Mouse (Mus musculus): ENCODE data around the gene Platr17.

Platr17 gene

DNA sequence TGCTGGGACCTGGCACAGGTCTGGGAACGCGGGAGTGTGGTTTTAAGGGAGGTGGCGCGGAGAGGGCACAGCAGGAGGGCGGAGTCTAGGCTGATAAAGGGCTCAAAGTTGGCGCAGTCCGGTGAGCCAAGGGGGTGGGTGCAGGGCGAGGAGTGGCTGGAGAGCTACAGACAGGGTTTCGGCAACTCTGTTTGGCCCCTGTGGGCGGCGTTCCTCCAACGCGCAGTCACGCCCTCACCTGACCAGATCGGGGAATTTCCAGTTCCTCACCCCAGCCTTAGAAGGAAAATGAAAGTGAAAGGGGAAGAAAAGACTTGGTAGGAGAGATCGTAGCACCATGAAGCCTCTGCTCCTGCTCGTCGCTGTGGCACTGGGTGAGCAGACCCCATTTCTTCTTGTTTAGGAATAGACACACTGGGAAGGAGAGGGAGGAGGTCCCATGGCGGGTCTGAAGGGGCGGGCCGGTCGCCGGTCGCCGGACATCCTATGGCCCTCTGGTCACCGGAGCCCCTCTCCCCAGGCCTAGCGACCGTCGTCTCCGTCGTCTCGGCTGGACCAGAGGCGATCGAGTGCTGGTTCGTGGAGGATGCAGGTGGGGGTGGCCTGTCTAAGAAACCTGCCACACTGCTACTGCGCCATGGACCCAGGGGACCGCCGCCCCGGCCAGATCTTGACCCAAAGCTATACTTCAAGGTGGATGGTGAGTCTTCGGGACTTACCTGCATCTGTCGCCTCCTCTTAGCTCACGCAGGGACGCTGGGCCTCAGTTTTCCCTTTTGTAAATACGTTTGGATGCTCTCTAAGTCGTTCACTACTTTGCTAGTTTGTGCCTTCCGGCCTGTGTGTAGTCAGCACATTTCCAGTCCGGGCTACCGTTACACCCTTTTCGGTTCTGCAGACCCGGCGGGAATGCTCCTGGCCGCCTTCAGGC is 14.7 kb downstream of the Platr17 start:
- peak; percentile 93 to 96 for DNase-seq (ENCODE audit: inconsistent age in 2 of 2, low spot score in 1 of 2)

DNA sequence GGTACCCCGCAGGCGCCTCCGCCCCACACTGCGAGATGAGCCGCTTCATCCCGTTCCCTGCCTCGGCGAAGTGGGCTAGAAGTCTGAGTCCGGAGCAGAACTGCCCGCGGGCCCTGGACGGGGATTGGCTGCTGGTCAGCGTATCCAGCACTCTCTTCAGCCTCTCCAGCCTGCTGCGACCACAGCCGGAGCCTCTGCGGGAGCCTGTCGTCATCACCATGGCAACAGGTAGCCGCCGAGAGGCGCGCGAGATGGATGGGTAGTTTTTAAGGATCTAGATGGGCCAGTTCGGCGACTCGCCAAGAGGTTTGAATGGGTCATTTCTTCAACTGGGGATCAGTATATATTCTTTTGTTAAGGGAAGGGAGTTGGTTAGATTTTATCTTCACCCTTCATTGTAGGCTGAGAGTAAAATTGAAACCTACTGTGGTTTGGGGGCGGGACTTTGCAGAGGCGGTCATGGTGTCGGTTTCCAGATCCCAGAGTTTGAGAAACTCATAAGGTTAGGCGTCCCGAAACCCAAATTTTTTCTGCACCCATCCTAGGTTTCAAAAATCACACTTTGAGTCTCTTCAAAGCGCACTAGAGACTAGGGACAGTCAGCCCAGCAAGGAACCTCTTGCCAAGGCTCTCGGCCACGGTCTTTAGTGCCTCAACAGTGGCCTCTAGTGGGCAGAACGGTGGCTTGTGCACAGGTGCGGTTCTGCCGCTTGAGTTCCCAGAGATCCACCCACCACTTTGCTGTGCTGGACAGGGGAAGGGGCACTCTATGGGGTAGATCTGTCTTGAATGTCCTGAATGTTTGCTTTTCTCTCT is 15.6 kb downstream of the Platr17 start:
- DNase-seq (ENCODE audit: inconsistent age in 2 of 2, low spot score in 1 of 2), result peak; percentile 86 to 95

DNA sequence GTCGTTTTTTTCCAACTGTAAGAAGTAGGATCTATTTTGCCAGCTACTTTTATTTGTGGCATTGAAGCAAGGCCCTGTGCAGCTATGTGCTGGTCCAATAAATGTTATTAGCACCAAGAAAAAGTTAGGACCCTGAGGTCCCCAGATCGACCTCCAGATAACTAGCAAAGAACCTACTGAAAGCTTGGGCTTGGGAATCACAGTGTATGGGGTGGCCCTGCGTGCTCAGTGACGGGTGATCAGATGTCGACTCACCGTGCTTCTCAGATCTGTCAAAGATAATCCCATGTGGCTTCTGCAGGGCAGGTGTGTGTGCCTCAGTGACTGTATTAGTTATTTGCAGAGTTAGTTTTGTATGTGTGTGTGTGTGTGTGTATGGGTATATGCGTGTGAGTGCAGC is 16.4 kb downstream of the Platr17 start:
- no peak for DNase-seq (ENCODE audit: inconsistent age in 2 of 2, low spot score in 1 of 2)

- peak; percentile 33 to 64 for DNase-seq (ENCODE audit: inconsistent age in 2 of 2, low spot score in 1 of 2)
These were observed 19.8 kb downstream of the Platr17 start for GRCm38 (mm10) chr17:33924577-33925283.

DNA sequence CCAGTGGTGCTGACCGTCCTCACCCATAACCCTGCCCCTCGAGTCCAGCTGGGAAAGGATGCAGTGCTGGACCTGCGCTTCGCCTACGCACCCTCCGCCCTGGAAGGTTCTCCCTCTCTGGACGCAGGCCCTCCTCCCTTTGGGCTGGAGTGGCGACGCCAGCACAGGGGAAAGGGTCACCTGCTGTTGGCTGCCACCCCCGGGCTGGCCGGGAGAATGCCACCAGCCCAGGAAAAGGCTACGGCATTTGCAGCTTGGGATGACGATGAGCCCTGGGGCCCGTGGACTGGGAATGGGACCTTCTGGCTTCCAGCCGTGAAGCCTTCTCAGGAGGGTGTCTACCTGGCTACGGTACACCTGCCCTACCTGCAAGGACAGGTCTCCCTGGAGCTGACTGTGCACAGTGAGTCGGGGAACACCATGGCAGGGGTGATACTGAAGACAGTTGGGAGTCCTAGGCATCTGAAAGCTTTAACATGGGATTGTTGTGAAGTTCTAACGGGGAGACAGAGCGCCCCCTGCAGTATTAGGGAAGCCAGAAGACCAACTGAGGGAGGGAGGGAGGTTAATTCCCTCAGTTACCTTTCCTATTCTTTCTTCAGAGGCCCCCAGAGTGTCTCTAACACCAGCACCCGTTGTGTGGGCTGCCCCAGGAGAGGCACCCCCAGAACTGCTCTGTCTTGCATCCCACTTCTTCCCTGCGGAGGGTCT is 20.6 kb downstream of the Platr17 start:
- DNase-seq (ENCODE audit: inconsistent age in 2 of 2, low spot score in 1 of 2), result no peak

GRCm38 (mm10) chr17:33926207-33926932 is 21.4 kb downstream of the Platr17 start:
- peak in 1 of 2 experiments; percentile 57 for DNase-seq (ENCODE audit: inconsistent age in 2 of 2, low spot score in 1 of 2)

GRCm38 (mm10) chr17:33928251-33928947 is 23.5 kb downstream of the Platr17 start:
- peak in 1 of 2 experiments; percentile 14 for DNase-seq (ENCODE audit: inconsistent age in 2 of 2, low spot score in 1 of 2)

DNA sequence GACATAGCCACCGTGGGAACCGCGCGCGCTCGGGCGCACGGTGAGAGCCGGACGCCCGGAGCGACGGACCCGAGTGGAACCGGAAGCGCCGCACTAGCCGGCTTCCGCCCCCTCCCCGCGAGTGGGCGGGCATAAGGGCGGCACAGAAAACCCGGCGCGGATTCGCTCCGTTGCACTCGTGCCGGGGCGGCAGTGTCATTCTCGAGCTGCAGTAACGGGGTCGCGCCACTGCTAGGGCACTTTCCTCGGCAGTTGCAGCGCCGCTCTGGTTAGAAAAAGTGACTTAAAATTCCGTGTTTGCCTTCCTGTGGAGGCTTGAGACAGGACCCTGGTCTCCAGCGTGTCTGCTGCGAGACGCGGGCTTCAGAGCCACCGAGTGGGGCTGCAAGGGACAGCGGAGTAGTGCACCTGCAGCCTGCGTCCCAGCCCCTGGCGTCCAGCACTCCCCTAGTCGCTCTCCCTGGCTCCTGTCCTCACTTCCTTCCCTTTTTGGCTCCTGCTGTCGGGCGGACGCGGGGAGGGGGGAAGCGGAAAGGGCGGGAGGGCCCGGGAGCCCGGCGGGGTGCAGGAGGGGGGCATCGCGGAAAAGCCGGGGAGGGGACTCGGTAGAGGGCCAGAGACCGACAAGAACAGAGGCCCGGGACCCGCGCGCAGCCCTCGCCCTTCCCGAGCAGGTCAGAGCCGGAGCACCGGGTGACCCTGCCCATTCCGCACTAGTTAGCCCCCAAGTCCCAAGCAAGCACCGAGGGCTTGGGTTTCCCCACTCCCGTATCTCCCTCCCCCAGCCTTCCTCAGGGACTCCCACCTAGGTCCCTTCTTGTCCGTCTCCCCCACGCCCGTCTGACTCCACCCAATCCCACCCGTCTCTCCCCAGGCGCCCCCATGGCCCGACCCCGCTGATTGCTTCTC is 24.7 kb downstream of the Platr17 start, which contains the start of gene Rgl2:
Rgl2 (plus strand) TSS at position 173 of the 909 bp plus-strand sequence.
- peak; percentile 93 to 97 for DNase-seq (ENCODE audit: inconsistent age in 2 of 2, low spot score in 1 of 2)

- peak; percentile 78 to 91 for DNase-seq (ENCODE audit: inconsistent age in 2 of 2, low spot score in 1 of 2)
These were observed 25.6 kb downstream of the Platr17 start for GRCm38 (mm10) chr17:33930280-33931158.

DNA sequence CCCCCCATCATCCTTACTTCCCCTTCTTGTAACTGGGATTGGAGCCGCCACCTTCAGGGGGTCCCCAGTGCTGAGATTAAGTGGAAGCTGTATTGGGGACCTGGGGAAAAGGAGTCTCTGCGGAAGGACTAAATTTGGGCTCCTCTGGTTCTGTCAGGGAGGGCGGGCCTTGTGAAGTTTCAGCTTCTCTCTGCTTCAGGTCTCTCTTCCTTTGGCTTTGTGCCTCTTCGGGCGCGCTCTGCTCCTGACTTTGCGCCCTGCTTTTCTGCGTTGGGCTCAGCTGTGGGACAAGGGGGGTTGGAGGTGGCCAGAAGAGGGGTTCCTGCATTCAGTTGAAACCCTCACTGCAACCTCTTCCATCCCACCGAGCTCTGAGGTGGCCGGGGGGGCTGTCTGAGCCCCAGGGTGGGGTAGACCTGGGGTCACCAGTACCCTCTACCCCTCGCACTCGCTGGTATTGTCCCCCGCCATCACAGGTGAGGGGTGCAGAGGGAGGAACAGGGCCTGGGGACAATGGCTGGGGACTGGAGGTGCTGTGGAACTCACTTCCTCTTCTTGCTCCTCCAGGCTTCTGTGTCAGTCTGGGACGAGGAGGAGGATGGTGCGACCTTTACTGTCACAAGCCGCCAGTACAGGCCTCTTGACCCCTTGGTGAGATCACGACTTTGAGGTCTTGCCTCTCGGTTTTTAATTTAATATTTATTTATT is 26.4 kb downstream of the Platr17 start:
- peak in 1 of 2 experiments; percentile 60 for DNase-seq (ENCODE audit: inconsistent age in 2 of 2, low spot score in 1 of 2)

DNA sequence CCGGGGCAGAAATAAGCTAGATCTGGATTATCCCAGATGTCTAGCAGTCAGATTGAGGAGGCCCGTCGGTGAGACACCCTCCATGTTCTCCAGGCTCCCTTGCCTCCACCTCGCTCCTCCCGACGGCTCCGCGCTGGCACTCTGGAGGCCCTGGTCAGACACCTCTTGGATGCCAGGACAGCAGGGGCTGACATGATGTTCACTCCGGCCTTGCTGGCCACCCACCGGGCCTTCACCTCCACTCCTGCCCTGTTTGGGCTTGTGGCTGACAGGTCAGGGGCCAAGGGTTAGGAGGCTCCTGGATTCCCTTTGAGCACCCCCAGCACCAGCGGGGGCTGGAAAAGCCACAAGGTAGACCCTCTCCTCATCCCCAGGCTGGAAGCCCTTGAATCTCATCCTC is 27.0 kb downstream of the Platr17 start:
- no peak for DNase-seq (ENCODE audit: inconsistent age in 2 of 2, low spot score in 1 of 2)

DNA sequence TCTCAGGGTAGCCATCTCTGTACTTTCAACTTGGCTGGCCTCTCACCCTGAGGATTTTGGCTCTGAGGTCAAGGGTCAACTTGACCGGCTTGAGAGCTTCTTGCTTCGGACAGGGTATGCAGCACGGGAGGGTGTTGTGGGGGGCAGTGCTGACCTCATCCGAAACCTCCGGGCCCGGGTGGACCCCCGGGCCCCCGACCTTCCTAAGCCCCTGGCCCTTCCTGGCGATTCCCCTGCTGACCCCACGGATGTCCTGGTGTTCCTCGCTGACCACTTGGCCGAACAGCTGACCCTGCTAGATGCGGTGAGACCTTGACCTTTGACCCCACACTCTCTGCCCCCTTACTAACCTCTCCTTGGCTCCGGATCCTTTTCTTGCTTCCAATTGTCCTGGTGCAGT is 27.5 kb downstream of the Platr17 start:
- DNase-seq (ENCODE audit: inconsistent age in 2 of 2, low spot score in 1 of 2), result no peak

DNA sequence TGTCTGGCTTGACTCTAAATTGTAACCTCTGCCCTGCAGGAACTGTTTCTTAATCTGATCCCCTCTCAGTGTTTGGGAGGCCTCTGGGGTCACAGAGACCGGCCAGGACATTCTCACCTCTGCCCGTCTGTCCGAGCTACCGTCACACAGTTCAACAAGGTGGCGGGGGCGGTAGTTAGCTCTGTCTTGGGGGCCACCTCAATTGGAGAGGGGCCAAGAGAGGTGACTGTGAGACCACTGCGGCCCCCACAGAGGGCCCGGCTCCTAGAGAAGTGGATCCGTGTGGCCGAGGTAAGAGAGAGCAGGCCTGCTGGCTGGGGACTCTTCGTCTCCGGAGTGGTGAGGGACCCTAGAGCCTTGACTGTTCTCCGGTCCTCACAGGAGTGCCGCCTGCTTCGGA is 28.0 kb downstream of the Platr17 start:
- DNase-seq (ENCODE audit: inconsistent age in 2 of 2, low spot score in 1 of 2), result no peak

DNA sequence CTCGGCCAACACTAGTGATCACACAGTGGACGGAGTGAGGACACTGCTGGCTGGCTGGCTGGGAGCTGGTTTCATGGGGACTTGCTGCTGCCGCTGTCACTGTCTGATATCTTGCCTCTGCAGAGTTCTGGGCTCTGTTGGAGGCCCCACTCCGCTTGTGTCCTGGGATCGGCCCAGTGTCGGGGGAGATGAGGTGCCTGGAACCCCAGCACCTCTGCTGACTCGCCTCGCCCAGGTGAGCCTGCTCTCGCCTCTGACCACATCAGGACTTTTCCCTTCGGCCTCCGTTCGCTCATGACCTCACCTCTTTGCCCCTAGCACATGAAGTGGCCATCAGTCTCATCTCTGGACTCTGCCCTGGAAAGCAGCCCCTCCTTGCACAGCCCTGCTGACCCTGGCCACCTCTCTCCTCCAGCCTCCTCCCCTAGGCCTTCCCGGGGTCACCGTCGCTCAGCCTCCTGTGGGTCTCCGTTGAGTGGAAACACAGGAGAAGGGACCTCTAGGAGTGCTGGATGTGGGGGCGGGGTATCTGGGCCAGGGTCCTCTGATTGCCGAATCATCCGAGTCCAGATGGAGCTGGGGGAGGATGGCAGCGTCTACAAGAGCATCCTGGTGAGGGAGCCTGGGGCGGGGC is 30.6 kb downstream of the Platr17 start:
- no peak for DNase-seq (ENCODE audit: inconsistent age in 2 of 2, low spot score in 1 of 2)

DNA sequence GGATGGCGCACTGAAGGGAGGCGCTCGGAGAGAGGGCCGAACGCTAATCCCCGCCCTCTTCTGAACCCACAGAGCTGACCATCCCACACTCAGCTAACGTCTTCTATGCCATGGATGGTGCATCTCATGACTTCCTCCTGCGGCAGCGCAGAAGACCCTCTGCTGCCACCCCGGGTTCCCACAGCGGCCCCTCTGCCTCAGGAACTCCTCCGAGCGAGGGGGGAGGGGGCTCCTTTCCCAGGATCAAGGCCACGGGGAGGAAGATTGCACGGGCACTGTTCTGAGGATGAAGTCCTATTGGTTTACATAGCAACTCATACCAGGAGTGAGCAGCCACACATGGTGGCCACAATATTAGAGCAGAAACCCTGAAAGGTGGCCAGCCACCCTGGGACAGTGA is 32.1 kb downstream of the Platr17 start:
- DNase-seq (ENCODE audit: inconsistent age in 2 of 2, low spot score in 1 of 2), result no peak

- no peak for DNase-seq (ENCODE audit: inconsistent age in 2 of 2, low spot score in 1 of 2)
These were observed 33.8 kb downstream of the Platr17 start for GRCm38 (mm10) chr17:33938783-33939182.

All from adrenal gland, adult (tissue).